Mouse (Mus musculus) limb, embryonic 14.5 days (tissue): ENCODE results near the gene G530012D18Rik. TPM values are rescaled to one million over a fixed set of nuclear protein-coding genes. Genes with fewer than 3 reads are reported as not detected.
"Not testable (repeated sequence)": the region's sequence is repeated elsewhere in the genome, so short reads cannot be mapped to it uniquely, and the experiment has no call there.

Experiments
- ATAC-seq: fragments of 200-750 bp; cut with Nextera tagmentation; 2 replicates; pipeline ENCODE4 v1.8.0; 2017; ENCODE audit warnings: low read depth, moderate number of reproducible peaks, moderate TSS enrichment; ENCODE audit not compliant: low FRiP score
- DNase-seq: peaks from one replicate; pipeline ENCODE4 v3.0.0-alpha.2; 2015; ENCODE audit warnings: low spot score
- H3K27ac ChIP-seq: fragments of 300-500 bp; sonication (generic); replicated peaks from 2 replicates; pipeline ENCODE4 v1.5.1; 2014; ENCODE audit warnings: low read depth, mild to moderate bottlenecking, low read length, moderate library complexity, mixed read lengths
- H3K27me3 ChIP-seq: fragments of 300-500 bp; sonication (generic); 2 replicates; pipeline ENCODE4 v1.6.1; 2014; ENCODE audit warnings: low read length, mixed read lengths; ENCODE audit not compliant: control insufficient read depth, insufficient read depth
- H3K36me3 ChIP-seq: fragments of 300-500 bp; sonication (generic); 2 replicates; pipeline ENCODE4 v1.6.1; 2014; ENCODE audit warnings: mild to moderate bottlenecking, low read length, moderate library complexity, mixed read lengths; ENCODE audit not compliant: control insufficient read depth, insufficient read depth
- H3K4me1 ChIP-seq: fragments of 300-500 bp; sonication (generic); 2 replicates; pipeline ENCODE4 v1.6.1; 2014; ENCODE audit warnings: antibody characterized with exemption, low read length, mixed read lengths; ENCODE audit not compliant: control insufficient read depth, insufficient read depth
- H3K4me2 ChIP-seq: fragments of 300-500 bp; sonication (generic); replicated peaks from 2 replicates; pipeline ENCODE4 v1.6.1; 2014; ENCODE audit warnings: low read depth, mild to moderate bottlenecking, low read length, moderate library complexity; ENCODE audit not compliant: severe bottlenecking
- H3K4me3 ChIP-seq: fragments of 300-500 bp; sonication (generic); replicated peaks from 2 replicates; pipeline ENCODE4 v1.5.1; 2014; ENCODE audit warnings: low read length
- H3K9ac ChIP-seq: fragments of 300-500 bp; sonication (generic); 2 replicates; pipeline ENCODE4 v1.6.1; 2014; ENCODE audit warnings: mild to moderate bottlenecking, low read depth, low read length, moderate library complexity; ENCODE audit not compliant: severe bottlenecking
- H3K9me3 ChIP-seq: fragments of 300-500 bp; sonication (generic); 2 replicates; pipeline ENCODE4 v1.6.1; 2016; ENCODE audit warnings: low read length; ENCODE audit not compliant: control insufficient read depth
- WGBS: fragments of 180-500 bp; shearing (Covaris S2); extraction: QIAGEN DNeasy Blood & Tissue Kit; methylation state at CpG from one replicate; pipeline ENCODE4 v1.1.7; 2014; 5-methylcytosine and 5-hydroxymethylcytosine counted together
- polyA plus RNA-seq, 2 experiments: library from polyadenylated mRNA; depleted of rRNA in 1 of 2; stranded (reverse) in 1 of 2; unstranded in 1 of 2; fragments of >200 nt; fragmentation: Nextera tagmentation in 1 of 2; extraction: Ambion mirVana in 1 of 2; gene quantifications; 2 replicates each; pipeline versions ENCODE4 v1.2.1 to v1.2.3; 2012 to 2014

The G530012D18Rik gene
- polyA plus RNA-seq, 2 experiments = not detected

- H3K36me3 ChIP-seq, ATAC-seq, H3K27me3 ChIP-seq: not testable (repeated sequence)
These were observed 25.3 kb downstream of the G530012D18Rik start for GRCm38 (mm10) chr1:85600794-85601193.

DNA sequence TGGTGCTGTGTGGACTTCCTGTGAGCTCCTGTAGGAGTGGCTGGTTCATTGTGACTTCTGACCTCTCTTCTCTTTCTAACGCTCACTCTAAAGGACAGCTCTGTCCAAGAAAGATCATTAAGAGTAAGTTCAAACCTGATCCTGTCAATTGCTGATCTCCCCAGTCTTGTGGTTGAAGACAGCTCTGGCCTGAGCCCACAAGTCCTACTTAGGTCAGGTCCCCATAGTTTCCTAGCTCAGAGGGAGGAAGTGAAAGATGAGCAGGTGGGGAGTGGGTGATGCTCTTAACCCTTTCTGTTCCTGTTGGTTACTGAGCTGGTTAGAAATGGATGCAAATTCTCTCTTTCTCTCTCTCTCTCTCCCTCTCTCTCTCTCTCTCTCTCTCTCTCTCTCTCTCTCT is 28.9 kb downstream of the G530012D18Rik start:
- no CpG with 5 or more reads among the region's 1 CpGs for WGBS
- H3K27me3 ChIP-seq, ATAC-seq: not testable (repeated sequence)

More at GRCm38 (mm10) chr1:85600794-85601193, 25.3 kb downstream of the G530012D18Rik start:
- H3K4me2 ChIP-seq, H3K9me3 ChIP-seq, H3K9ac ChIP-seq, H3K4me3 ChIP-seq, DNase-seq, H3K4me1 ChIP-seq, H3K27ac ChIP-seq: not testable (repeated sequence)
- WGBS = 63% methylated on average over 4 of the region's 4 CpGs

GRCm38 (mm10) chr1:85608361-85608760 is 32.9 kb downstream of the G530012D18Rik start:
- not testable (repeated sequence) for DNase-seq, H3K27me3 ChIP-seq, H3K36me3 ChIP-seq, ATAC-seq, H3K9ac ChIP-seq, H3K4me2 ChIP-seq, H3K9me3 ChIP-seq, H3K4me3 ChIP-seq, H3K27ac ChIP-seq, H3K4me1 ChIP-seq
- 80% methylated on average over 3 of the region's 4 CpGs for WGBS

More for the DNA sequence above, 28.9 kb downstream of the G530012D18Rik start:
- H3K4me2 ChIP-seq, H3K4me3 ChIP-seq, H3K9ac ChIP-seq, H3K36me3 ChIP-seq, H3K27ac ChIP-seq, H3K9me3 ChIP-seq, H3K4me1 ChIP-seq, DNase-seq: not testable (repeated sequence)

DNA sequence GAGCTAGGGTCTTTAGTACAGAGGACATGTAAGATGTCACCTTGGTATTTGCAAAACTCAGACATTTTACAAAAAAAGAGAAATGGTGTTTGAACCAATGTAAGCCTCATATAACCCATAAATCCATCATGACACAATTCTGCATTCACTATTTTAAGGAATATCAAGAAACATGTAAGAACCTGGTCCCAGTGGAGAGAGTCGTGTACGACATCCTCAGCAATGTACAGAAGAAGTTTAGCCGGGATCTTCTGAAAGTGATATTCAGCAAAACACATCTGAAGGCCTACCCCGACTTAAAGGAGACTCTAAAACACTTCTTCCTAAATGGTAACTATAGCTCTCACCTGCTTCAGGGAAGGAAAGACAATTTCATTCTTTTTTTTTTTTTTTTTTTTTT is 35.1 kb downstream of the G530012D18Rik start:
- not testable (repeated sequence) for ATAC-seq
- no CpG with 5 or more reads among the region's 4 CpGs for WGBS

GRCm38 (mm10) chr1:85615096-85615495 is 39.6 kb downstream of the G530012D18Rik start:
- ATAC-seq, H3K9ac ChIP-seq, DNase-seq, H3K9me3 ChIP-seq, H3K36me3 ChIP-seq, H3K27me3 ChIP-seq, H3K4me3 ChIP-seq, H3K4me1 ChIP-seq, H3K4me2 ChIP-seq, H3K27ac ChIP-seq: not testable (repeated sequence)
- 90% methylated on average over 3 of the region's 3 CpGs for WGBS

More for the DNA sequence above, 35.1 kb downstream of the G530012D18Rik start:
- H3K4me1 ChIP-seq, H3K4me3 ChIP-seq, DNase-seq, H3K9me3 ChIP-seq, H3K9ac ChIP-seq, H3K27me3 ChIP-seq, H3K4me2 ChIP-seq, H3K36me3 ChIP-seq, H3K27ac ChIP-seq: not testable (repeated sequence)

GRCm38 (mm10) chr1:85615819-85616218 is 40.3 kb downstream of the G530012D18Rik start:
- not testable (repeated sequence) for H3K27me3 ChIP-seq, H3K9me3 ChIP-seq, H3K9ac ChIP-seq, H3K36me3 ChIP-seq, H3K4me1 ChIP-seq, ATAC-seq, DNase-seq, H3K4me2 ChIP-seq, H3K27ac ChIP-seq, H3K4me3 ChIP-seq
- WGBS = 62% methylated on average over 3 of the region's 3 CpGs

GRCm38 (mm10) chr1:85617161-85617560 is 41.7 kb downstream of the G530012D18Rik start:
- not testable (repeated sequence) for H3K36me3 ChIP-seq, ATAC-seq, H3K27ac ChIP-seq, H3K4me3 ChIP-seq, H3K9ac ChIP-seq, H3K4me1 ChIP-seq, H3K4me2 ChIP-seq, DNase-seq, H3K9me3 ChIP-seq, H3K27me3 ChIP-seq
- WGBS = 61% methylated on average over 4 of the region's 5 CpGs

- H3K36me3 ChIP-seq, H3K4me1 ChIP-seq, ATAC-seq, H3K27me3 ChIP-seq, H3K27ac ChIP-seq, DNase-seq, H3K9ac ChIP-seq, H3K4me3 ChIP-seq, H3K4me2 ChIP-seq, H3K9me3 ChIP-seq: not testable (repeated sequence)
- 50% methylated on average over 1 of the region's 1 CpGs for WGBS
These were observed 43.2 kb downstream of the G530012D18Rik start for GRCm38 (mm10) chr1:85618689-85619088.
